9 mouse cellular contexts compared by ENCODE assay signal in the genomic region with DNA sequence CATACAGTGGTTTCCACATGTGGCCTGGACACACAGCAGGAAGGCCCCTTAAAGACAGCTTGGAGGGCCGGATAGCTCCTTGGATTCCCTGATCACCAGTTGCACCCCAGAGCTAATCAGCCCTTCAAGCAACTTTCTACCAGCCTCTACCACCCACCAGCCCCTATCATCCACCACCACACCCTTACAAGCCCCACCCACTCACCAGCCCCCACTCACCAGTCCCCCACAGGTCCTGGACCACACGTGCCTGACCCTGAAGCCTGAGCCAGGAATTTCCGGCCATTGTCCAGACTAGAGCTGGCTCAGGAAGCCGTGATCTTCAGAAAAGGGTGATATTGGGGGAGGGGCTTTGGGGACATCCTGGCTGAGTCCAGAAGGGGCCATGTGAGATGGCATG. TPM values are rescaled to one million over a fixed set of nuclear protein-coding genes. Genes with fewer than 3 reads are reported as not detected.
DNase-seq lines count a peak whose midpoint lies in the region; ATAC-seq lines count a peak whose summit lies in the region.
"Had no signal": no experiment of that assay in that cellular context is flagged by ENCODE, and none has a peak within 500 bp of the region (broad histone marks: within the 10 kb centered on the region; RNA-seq: fewer than 3 reads in every experiment).

No protein-coding gene starts in this region.

- WGBS in intestine, embryonic 15.5 days = 58% methylated on average over 4 of the region's 4 CpGs
- 9% methylated on average over 4 of the region's 4 CpGs for WGBS in liver, embryonic 15.5 days (ENCODE audit: insufficient replicate concordance)

- peak; percentile 70 to 77 for DNase-seq in adrenal gland, adult (ENCODE audit: inconsistent age in 2 of 2, low spot score in 1 of 2)
- DNase-seq in adrenal gland, postnatal 4 days (ENCODE audit: low spot score in 2 of 2) = no peak
- DNase-seq in adrenal gland, postnatal 36 days = peak; percentile 65 to 79
- no peak for DNase-seq in B cell, adult 2 months
- DNase-seq in left cerebral cortex, adult 9 months (ENCODE audit: low spot score in 2 of 2) = no peak

- H3K27me3 ChIP-seq in intestine, embryonic 15.5 days (replicated peaks) = no peaks in the 10 kb centered on the region; the same call in 1 of the 2 replicates
- no peaks in the 10 kb centered on the region for H3K27me3 ChIP-seq in liver, embryonic 15.5 days
- H3K27me3 ChIP-seq: limb, embryonic 13.5 days had no signal

- no peak overlapping the region for H3K4me2 ChIP-seq in intestine, embryonic 15.5 days (replicated peaks)
- H3K4me2 ChIP-seq in liver, embryonic 15.5 days = peak overlapping the region; percentile 55
- H3K4me2 ChIP-seq: limb, embryonic 13.5 days had no signal

- no peak overlapping the region for H3K27ac ChIP-seq in intestine, embryonic 15.5 days
- peak overlapping the region; percentile 68; the same call in 1 of the 2 replicates for H3K27ac ChIP-seq in liver, embryonic 15.5 days (replicated peaks)

- no peak overlapping the region for H3K9ac ChIP-seq in intestine, embryonic 15.5 days
- peak overlapping the region; percentile 35; the same call in 1 of the 2 replicates for H3K9ac ChIP-seq in liver, embryonic 15.5 days
- H3K9ac ChIP-seq: limb, embryonic 13.5 days had no signal

- no peaks in the 10 kb centered on the region for H3K36me3 ChIP-seq in intestine, embryonic 15.5 days
- H3K36me3 ChIP-seq in liver, embryonic 15.5 days (replicated peaks) = no peaks in the 10 kb centered on the region
- H3K36me3 ChIP-seq: limb, embryonic 13.5 days had no signal

- H3K9me3 ChIP-seq in intestine, embryonic 15.5 days = no peaks in the 10 kb centered on the region
- H3K9me3 ChIP-seq in liver, embryonic 15.5 days (replicated peaks) = no peaks in the 10 kb centered on the region
- H3K9me3 ChIP-seq: limb, embryonic 13.5 days had no signal

- 0 out of 2 replicates have a peak, but pooled peaks have one; percentile 10 for ATAC-seq in intestine, embryonic 15.5 days
- peak; percentile 66 for ATAC-seq in liver, embryonic 15.5 days (ENCODE audit: insufficient read depth)
- no peak for ATAC-seq in inflammation-experienced regulatory T-cells, adult 6 months

- H3K4me3 ChIP-seq in intestine, embryonic 15.5 days (replicated peaks) = no peak overlapping the region
- peak overlapping the region; percentile 22 for H3K4me3 ChIP-seq in liver, embryonic 15.5 days (replicated peaks)
- H3K4me3 ChIP-seq: limb, embryonic 13.5 days had no signal

- H3K4me1 ChIP-seq in intestine, embryonic 15.5 days (replicated peaks) = peaks cover 19% of the 10 kb centered on the region
- peaks cover 64% of the 10 kb centered on the region for H3K4me1 ChIP-seq in liver, embryonic 15.5 days (replicated peaks)

RNA-seq across cellular contexts. Expression of a gene that starts 3.9 kb away (rescaled TPM):
- total RNA-seq in adrenal gland, postnatal 4 days (2021) = 100 to 1,000 TPM; 265 to 295 TPM
- 100 to 1,000 TPM in 1 of 2 experiments, 10 to 100 TPM in 1; 86.2 to 127 TPM for total RNA-seq in adrenal gland, postnatal 36 days (2021)
- polyA plus RNA-seq in intestine, embryonic 15.5 days (2015; fragmentation: Nextera tagmentation; extraction: Ambion mirVana) = 113 and 124 TPM in 2 replicates
- 55.1 and 64.6 TPM in 2 replicates for polyA plus RNA-seq in liver, embryonic 15.5 days (2015; fragmentation: Nextera tagmentation; extraction: Ambion mirVana)
- 1 to 10 TPM in 2 of 3 experiments, not detected in 1; 1.7 to 2.3 TPM for polyA plus RNA-seq in inflammation-experienced regulatory T-cells, adult 6 months (2017; shearing (Covaris generic))

RNA-seq across cellular contexts. Expression of a gene that starts 10.6 kb away (rescaled TPM):
- not detected for total RNA-seq in adrenal gland, postnatal 4 days (2021)
- total RNA-seq in adrenal gland, postnatal 36 days (2021) = not detected
- not detected in 2 replicates for polyA plus RNA-seq in intestine, embryonic 15.5 days (2015; fragmentation: Nextera tagmentation; extraction: Ambion mirVana)
- polyA plus RNA-seq in liver, embryonic 15.5 days (2015; fragmentation: Nextera tagmentation; extraction: Ambion mirVana) = not detected in 2 replicates
- not detected for polyA plus RNA-seq in inflammation-experienced regulatory T-cells, adult 6 months (2017; shearing (Covaris generic))
- polyA plus RNA-seq: limb, embryonic 13.5 days had no signal

RNA-seq across cellular contexts. Expression of a gene that starts 28.4 kb away (rescaled TPM):
- total RNA-seq in adrenal gland, postnatal 4 days (2021) = 100 to 1,000 TPM; 121 to 156 TPM
- total RNA-seq in adrenal gland, postnatal 36 days (2021) = 100 to 1,000 TPM; 301 to 364 TPM
- polyA plus RNA-seq in intestine, embryonic 15.5 days (2015; fragmentation: Nextera tagmentation; extraction: Ambion mirVana) = 79.9 and 90.3 TPM in 2 replicates
- polyA plus RNA-seq in liver, embryonic 15.5 days (2015; fragmentation: Nextera tagmentation; extraction: Ambion mirVana) = 55.6 and 63.7 TPM in 2 replicates
- 1 to 10 TPM; 6.6 to 9.1 (median 7.4) TPM for polyA plus RNA-seq in inflammation-experienced regulatory T-cells, adult 6 months (2017; shearing (Covaris generic))

RNA-seq across cellular contexts. Expression of a gene that starts 52.4 kb away (rescaled TPM):
- 10 to 100 TPM; 11.1 to 11.4 TPM for total RNA-seq in adrenal gland, postnatal 4 days (2021)
- 1 to 10 TPM; 5.8 to 8.8 TPM for total RNA-seq in adrenal gland, postnatal 36 days (2021)
- polyA plus RNA-seq in intestine, embryonic 15.5 days (2015; fragmentation: Nextera tagmentation; extraction: Ambion mirVana) = 31.1 and 32.6 TPM in 2 replicates
- 1.2 and 1.7 TPM in 2 replicates for polyA plus RNA-seq in liver, embryonic 15.5 days (2015; fragmentation: Nextera tagmentation; extraction: Ambion mirVana)
- polyA plus RNA-seq in inflammation-experienced regulatory T-cells, adult 6 months (2017; shearing (Covaris generic)) = 1 to 10 TPM; 1.2 to 4.2 (median 2.1) TPM

RNA-seq across cellular contexts. Expression of a gene that starts 59.4 kb away (rescaled TPM):
- 10 to 100 TPM; 35.1 to 48.7 TPM for total RNA-seq in adrenal gland, postnatal 4 days (2021)
- total RNA-seq in adrenal gland, postnatal 36 days (2021) = 10 to 100 TPM; 17.5 to 25.5 TPM
- polyA plus RNA-seq in intestine, embryonic 15.5 days (2015; fragmentation: Nextera tagmentation; extraction: Ambion mirVana) = 11.3 and 12.2 TPM in 2 replicates
- 2.8 and 3.1 TPM in 2 replicates for polyA plus RNA-seq in liver, embryonic 15.5 days (2015; fragmentation: Nextera tagmentation; extraction: Ambion mirVana)
- 10 to 100 TPM; 24.9 to 41.2 (median 27.0) TPM for polyA plus RNA-seq in inflammation-experienced regulatory T-cells, adult 6 months (2017; shearing (Covaris generic))

Comparison
In these comparisons a context has a peak if more than half of its experiments do, and no peak if none do; other contexts are left out.
1. DNase-seq: peak in adrenal gland, adult (2 of 2) and adrenal gland, postnatal 36 days (2 of 2); none in adrenal gland, postnatal 4 days (0 of 2), B cell, adult 2 months (0 of 2) and left cerebral cortex, adult 9 months (0 of 2).
2. RNA of a gene that starts 3.9 kb away (polyA plus RNA-seq): 113 to 124 TPM in intestine, embryonic 15.5 days and 55.1 to 64.6 TPM in liver, embryonic 15.5 days; 1.7 to 2.3 TPM in inflammation-experienced regulatory T-cells, adult 6 months; every median in the first group is over 10 times any median in the second.